In genomic region chr1:66196240-66196639, GRCm38 (mm10) we compare ENCODE assay signal across 14 mouse cellular contexts. TPM values are rescaled to one million over a fixed set of nuclear protein-coding genes. Genes with fewer than 3 reads are reported as not detected.
"Had no signal": no experiment of that assay in that cellular context is flagged by ENCODE, and none has a peak within 500 bp of the region (broad histone marks: within the 10 kb centered on the region; RNA-seq: fewer than 3 reads in every experiment).

No protein-coding gene starts in this region.

- H3K36me3 ChIP-seq: neural tube, embryonic 12.5 days had no signal

- ATAC-seq: midbrain, embryonic 16.5 days had no signal

- H3K4me2 ChIP-seq: lung, embryonic 14.5 days; midbrain, embryonic 12.5 days; neural tube, embryonic 12.5 days had no signal

- H3K27me3 ChIP-seq: midbrain, embryonic 12.5 days; neural tube, embryonic 12.5 days had no signal

- DNase-seq: lung, adult 18-20 months; lung, embryonic 14.5 days; lung, postnatal 10 days; lung, postnatal 4 days; midbrain, embryonic 14.5 days; right cerebral cortex, postnatal 14 days; thymus, adult 2 months; thymus, postnatal 25 days; thymus, postnatal 4 days had no signal

- H3K4me3 ChIP-seq: midbrain, embryonic 10.5 days; midbrain, embryonic 12.5 days; neural tube, embryonic 12.5 days had no signal

- H3K27ac ChIP-seq: midbrain, embryonic 10.5 days; midbrain, embryonic 12.5 days; neural tube, embryonic 12.5 days had no signal

- H3K9ac ChIP-seq: lung, embryonic 14.5 days; midbrain, embryonic 12.5 days; neural tube, embryonic 12.5 days had no signal

- H3K9me3 ChIP-seq: midbrain, embryonic 10.5 days; midbrain, embryonic 12.5 days; neural tube, embryonic 12.5 days had no signal

- H3K4me1 ChIP-seq: midbrain, embryonic 10.5 days had no signal

RNA-seq across cellular contexts. Expression of gene Map2, which starts 21.2 kb away (rescaled TPM):
- total RNA-seq: megakaryocyte-erythroid progenitor cell, adult 5-6 weeks had no signal
